Mouse (Mus musculus): ENCODE data around the gene Adarb2. TPM values are rescaled to one million over a fixed set of nuclear protein-coding genes. Genes with fewer than 3 reads are reported as not detected.

The Adarb2 gene
- total RNA-seq, 2 experiments from 2014 or later = not detected

DNA sequence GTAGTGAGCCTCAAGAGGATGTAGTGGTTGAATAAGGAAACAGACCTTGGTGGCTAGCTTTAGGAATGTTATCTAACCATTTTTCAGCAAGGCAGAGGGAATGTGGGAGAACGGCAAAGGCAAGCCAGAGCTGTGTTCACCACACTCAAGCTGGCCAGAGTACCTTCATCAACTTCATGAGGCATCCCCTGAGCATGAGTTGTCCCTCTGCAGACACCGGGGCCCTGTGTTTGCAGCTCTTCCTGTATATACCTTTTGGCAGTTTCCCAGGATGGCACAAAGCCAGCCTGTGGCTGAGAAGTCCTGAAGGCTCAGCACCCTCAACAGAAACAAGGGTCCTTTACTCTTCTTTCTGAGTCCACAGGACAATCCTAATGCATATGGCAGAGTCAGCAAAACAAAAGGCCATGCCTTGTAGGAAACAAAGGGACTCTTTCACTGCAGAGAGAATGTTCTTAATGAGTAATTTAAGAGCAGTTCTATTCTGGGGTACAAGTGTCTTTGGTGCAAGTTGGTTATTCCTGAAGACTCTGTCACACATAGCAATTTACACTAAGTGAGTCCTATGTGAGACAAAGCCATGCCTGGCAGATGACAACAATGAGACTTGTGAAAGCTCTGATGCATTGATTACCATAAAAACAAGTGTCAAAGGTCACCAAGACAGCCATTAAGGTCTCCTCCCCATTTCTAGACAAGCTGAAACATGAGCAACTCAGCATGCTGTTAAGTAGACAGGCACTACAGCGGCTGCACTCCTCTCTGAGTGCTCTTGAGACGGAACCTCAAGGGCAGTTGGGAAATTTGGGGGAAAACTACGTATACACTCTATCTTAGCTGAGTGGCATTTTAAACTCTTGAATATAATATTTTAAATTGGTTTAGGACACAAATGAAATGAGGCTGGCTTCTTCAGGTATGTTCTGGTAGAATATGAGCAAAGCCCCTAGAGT is 431.0 kb downstream of the Adarb2 start:
- ATAC-seq (replicated peaks; ENCODE audit: low FRiP score, poor library complexity, severe bottlenecking) = no peak

DNA sequence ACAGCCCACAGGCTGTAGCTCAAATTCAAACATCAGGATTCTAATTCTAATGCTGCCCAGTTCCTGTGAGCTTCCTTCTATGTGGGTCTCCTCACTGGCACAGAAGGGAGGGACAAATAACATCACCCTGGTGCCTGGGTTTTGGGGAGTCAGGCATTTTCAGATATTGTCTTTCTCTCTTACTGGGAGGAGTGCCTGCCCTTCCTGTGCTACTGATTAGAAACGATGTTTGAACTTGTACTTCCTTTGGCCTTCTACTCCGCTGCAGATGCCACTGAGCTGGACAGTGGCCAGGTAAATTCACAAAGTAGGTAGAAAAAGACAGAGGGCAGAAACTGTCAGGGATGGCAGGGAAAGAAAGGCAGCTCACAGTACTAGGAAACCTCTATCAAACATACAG is 439.4 kb downstream of the Adarb2 start:
- no peak for ATAC-seq (replicated peaks; ENCODE audit: low FRiP score, poor library complexity, severe bottlenecking)

DNA sequence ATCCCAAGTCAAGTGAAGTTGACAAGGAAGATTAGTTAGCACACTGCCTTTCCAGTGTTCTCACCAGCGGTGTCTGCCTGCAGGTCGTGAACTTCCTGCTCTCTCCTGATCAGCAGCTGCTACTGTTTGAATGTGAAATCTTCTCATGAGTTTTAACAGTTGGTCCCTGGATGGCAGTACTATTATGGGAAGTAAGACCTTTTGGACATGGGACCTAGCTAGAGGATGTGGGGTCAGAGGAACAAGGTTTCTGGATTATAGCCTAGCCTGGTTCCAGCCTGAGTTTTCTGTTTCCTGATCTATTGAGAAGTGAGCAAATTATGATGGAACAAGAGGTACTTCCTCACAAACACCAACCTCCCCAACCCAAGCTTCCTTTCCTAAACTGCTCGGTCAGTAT is 441.3 kb downstream of the Adarb2 start:
- ATAC-seq (replicated peaks; ENCODE audit: low FRiP score, poor library complexity, severe bottlenecking) = no peak

DNA sequence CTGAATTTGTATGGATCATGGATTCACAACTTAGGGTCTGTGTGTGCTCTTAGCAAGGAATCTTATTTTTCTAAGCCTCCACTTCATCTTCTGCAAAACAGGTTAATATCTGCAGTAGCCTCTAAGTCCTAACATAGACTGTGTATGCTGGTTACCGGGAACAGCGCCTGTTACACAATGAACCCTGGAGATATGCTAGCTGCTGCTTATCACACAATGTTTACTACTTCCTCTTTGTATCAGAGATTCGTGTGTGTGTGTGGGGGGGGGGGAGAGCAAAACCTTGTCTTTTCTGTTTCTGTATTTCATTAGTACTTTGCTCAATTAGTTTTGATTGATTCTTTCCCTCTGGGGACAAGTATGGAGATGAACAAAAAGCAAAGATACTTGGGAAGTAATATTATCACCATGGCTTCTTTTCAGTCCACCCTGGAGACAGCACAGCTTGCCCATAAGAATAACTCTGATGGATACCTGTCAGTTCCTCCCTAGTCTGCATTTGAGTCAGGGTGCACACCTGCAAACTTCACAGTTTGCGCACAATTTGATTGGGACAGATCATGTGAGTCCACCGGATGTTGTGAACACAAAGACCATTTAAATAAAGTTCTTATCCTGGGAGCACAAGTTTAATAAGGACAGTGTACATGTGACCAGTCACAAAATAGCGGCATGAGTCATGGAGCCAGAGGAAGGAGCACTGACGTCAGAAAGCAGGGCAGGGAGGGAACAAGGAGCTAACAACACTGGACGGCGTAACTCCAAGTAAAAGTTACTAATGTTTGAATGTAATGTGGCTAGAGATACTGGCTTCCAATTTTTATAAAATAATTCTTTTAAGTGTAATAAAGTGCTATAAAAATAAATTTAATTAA is 442.4 kb downstream of the Adarb2 start:
- ATAC-seq (replicated peaks; ENCODE audit: low FRiP score, poor library complexity, severe bottlenecking) = no peak

DNA sequence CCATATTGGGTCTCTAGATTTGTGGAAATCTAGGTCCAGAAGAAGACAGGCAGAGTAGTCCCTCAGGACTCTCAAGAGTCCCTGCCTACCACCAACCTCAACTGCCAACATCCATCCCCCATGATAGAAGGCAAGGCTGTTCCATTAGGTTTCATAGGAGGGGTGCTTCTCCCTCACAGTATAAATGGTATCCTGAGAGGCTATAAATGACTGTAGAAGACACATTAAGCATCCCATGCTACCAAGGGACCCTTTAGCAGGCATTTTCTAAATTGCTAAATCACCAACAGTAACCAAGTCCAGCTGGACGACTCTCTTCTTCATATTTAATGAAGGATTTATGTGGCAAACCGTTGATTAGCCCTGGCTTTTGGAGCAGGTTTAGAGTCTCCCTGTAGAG is 446.6 kb downstream of the Adarb2 start:
- no peak for ATAC-seq (replicated peaks; ENCODE audit: low FRiP score, poor library complexity, severe bottlenecking)

DNA sequence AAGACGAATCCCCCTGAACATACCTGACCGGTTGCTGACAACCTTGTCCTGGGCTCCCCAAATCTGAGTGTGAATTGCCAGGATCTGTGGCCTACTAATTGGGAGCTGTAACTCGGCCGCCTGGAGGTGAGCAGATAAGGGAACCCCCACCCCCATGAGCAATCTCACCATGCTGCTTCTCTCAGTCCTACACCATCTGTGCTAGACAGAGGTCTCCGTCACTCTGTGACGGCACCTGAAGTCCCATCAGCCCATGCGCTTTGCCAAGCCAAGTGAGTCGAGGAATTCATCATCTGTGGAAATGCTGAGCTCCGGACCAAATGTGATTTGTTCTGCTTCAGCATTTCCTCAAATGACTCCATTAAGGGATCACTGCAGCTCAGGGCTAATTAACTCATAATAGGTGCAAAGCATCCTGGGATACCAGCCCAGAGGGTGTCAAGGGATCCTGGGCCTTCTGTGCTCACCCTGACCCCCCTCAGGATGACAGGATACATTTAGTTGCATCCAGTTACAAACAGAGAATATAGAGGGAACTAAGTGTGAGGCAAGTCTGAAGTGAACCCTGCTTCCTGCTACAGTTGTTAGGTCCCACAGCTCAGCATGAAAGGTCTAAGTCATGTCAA is 462.1 kb downstream of the Adarb2 start:
- ATAC-seq (replicated peaks; ENCODE audit: low FRiP score, poor library complexity, severe bottlenecking) = no peak

DNA sequence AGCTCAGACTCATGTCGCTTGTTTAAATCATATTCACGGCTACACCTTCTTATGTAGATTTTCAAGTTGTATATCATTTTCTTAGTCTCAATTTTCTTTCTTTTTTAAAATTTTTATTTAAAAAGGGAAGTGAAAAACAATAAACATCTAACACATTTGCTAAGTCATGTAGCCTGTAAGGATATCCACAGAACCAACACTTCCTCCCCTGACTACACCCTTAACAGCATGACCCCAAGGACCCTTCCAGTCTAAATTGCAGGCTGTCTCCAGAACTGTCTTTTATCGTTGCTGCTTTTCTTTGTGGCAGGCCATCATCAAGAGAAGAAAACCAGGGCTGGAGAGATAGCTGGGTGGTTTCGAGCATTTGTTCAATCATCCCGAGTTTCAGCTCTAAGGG is 474.5 kb downstream of the Adarb2 start:
- no peak for ATAC-seq (replicated peaks; ENCODE audit: low FRiP score, poor library complexity, severe bottlenecking)

DNA sequence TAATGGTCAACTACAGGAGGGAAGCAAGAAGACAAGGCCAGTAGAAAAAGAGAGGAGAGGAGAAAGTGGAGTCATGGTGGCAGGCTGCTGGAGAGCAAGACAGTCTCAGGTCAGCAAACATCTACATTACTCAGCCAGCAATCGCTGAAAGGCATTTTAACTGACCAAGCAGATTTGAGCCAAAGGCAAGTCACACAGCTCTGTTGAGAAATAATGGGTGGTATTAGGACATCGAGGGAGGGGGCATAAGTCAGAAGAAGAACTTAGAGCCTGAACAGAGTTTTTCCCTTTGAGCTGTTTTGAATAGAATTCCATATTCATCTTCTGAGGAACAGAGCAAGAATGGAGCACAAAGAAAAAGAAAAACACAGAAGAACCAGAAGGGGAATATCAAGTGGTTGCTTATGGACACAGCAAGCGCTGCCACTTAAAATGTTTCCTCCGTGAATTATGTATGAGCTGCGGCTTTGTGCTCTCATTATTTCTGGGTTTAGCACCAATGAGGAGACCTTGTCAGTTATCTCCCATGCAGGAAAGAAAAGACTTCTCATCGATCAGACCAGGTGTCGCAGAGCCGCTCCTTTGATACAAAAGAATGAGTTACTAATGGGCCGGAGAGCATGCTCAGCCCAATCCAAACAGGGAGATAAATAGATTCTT is 477.9 kb downstream of the Adarb2 start:
- ATAC-seq (replicated peaks; ENCODE audit: low FRiP score, poor library complexity, severe bottlenecking) = no peak

DNA sequence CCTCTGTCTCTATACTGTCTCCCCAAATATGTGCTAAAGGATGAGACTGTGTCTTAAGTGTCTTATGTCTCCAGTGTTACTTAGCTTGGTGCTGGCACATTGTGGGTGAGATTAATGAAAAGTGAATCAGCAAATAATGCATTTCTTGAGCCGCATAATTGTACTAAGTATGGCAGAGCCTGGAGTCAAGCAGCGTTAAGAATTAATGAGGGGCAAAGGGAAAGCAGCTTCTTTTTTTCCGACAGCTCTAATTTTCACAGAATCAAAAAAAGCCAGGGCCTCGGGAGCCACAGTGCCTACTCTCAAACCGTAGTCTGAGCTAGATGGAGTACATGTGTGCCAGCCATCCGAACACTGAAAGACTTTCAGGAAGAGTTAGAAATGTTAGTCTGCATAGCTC is 488.8 kb downstream of the Adarb2 start:
- ATAC-seq (replicated peaks; ENCODE audit: low FRiP score, poor library complexity, severe bottlenecking) = no peak

DNA sequence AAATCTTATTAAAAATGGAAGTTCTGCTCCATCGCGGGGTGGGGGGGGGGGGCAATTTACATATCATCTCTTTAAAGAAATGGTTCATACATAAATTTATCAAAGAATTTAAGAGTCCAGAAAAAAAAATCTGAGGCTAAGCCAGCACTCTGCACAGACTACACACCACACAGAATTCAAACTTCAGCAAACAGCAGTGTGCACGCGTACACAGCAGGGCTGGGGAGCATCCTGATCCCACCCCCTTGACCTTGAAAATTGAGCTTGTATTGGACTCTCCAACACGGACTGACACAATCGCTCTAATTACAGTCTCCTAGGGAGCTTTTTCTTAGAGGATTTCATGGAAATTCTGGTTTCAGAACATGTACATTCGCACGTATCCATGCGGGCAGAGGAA is 490.1 kb downstream of the Adarb2 start:
- ATAC-seq (replicated peaks; ENCODE audit: low FRiP score, poor library complexity, severe bottlenecking) = no peak

DNA sequence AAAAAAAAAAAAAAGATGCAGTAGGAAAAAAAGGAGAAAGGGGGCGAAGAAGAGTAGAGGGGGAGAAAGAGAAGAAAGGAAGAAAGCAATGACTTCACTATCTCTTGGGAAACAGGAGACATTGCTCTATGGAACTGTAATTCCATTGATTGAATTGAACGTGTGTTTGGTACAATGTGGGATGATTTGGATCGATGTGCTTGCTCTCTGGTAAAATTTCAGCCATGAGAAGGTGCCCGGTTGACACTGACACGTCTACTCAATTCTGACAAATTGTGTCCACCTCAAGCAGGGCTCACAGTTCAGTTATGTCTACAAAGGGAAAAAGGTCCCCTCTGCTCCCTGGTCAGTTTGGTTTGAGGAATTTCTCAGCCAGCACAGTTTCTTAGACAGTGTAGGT is 495.8 kb downstream of the Adarb2 start:
- no peak for ATAC-seq (replicated peaks; ENCODE audit: low FRiP score, poor library complexity, severe bottlenecking)

DNA sequence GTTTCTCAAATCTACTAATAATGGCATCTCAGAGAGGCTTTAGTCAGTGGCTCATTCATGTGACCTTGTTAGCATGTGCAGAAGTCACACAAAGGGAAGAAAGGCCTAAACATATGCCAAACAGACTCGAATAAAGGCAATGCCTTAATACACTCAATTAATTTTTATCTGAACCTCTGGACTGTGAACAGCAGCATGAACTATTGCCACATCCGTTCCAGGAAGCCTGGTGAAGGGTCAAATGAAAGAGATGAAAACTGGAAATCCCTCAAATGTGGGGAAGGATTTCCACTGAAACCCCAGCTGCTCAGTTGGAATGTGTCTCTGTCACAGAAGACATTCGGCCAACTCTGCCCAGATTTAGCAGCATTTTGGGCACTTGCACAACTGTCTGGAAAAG is 497.2 kb downstream of the Adarb2 start:
- no peak for ATAC-seq (replicated peaks; ENCODE audit: low FRiP score, poor library complexity, severe bottlenecking)

DNA sequence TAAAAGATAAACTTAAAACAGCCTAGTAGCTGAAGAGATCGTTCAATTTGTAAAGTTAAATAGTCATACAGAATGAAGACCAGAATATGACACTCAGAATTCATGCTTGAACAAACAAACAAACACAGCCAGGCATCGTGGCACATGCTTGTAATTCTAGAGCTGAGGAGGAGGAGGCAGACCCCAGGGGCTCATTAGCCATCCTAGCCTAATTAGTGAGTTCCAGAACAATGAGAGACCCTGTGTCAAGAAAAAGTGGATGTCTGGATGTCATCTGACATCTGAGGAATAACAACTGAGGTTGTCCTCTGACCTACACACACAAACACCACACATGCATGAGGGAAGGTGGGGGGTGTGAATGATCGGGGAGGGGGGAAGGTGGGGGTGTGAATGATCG is 498.3 kb downstream of the Adarb2 start:
- no peak for ATAC-seq (replicated peaks; ENCODE audit: low FRiP score, poor library complexity, severe bottlenecking)

DNA sequence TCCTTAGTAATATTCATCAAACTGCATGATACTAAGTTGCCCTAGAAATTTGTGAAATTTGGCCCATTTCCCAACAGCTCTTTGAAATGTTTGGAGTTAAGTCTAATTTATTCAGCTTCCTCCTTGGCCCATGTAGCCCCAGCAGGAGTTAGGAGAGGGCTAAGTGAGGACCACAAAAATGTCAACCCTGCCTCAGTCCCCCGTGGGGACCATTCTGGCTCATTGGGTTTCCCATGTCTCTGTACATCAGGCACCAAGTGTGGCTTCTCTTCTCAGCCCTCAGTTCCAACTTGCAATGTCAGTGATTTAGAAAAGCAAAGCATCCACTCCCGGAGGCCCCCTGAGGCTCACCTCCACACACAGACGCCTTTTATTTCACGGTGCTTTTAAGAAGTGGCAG is 502.6 kb downstream of the Adarb2 start:
- no peak for ATAC-seq (replicated peaks; ENCODE audit: low FRiP score, poor library complexity, severe bottlenecking)

DNA sequence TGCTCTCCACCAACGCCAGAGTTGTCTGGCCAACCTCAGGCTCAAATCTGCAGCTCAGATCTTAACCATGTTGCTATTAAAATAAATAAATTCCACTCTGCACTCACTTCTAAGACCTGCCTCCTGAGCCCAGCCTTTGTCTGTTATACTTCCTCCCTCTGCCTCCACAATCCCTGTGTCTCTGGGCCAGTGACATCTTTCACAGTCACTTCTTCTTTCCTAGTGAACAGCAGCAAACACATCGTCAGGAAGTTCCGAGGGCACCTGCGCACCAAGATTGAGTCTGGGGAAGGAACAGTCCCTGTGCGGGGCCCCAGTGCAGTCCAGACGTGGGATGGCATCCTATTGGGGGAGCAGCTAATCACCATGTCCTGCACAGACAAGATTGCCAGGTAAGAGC is 510.7 kb downstream of the Adarb2 start:
- ATAC-seq (replicated peaks; ENCODE audit: low FRiP score, poor library complexity, severe bottlenecking) = no peak

DNA sequence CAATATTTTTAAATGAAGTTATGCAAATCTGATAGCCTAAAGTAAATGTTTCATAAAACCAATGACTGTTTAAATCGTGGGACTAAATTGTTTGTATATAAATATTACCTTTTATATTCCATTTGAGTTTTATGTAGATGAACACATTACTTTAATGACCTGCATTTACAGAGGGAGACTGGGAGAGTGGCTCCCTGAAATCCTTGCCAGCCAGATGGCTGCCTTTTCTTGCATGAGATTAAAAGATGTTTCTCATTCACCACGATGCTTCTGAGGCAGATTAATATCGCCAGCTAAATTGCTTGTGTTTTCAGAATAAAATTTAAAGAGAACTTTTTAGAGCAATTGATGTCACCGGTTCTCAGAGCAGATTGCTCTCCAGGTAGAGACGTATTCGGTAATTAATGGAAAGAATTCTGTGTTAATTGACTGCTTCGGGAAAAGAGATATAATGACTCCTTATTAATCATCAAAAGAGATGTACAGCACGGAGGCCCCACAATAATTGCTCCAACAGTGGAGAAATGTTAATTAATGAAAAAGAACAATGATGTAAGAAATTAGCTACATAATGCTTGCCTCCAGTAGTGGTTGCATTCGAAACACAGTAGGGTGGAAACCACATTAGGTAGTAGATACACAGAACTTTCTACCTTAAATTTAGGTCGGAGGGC is 527.4 kb downstream of the Adarb2 start:
- no peak for ATAC-seq (replicated peaks; ENCODE audit: low FRiP score, poor library complexity, severe bottlenecking)

DNA sequence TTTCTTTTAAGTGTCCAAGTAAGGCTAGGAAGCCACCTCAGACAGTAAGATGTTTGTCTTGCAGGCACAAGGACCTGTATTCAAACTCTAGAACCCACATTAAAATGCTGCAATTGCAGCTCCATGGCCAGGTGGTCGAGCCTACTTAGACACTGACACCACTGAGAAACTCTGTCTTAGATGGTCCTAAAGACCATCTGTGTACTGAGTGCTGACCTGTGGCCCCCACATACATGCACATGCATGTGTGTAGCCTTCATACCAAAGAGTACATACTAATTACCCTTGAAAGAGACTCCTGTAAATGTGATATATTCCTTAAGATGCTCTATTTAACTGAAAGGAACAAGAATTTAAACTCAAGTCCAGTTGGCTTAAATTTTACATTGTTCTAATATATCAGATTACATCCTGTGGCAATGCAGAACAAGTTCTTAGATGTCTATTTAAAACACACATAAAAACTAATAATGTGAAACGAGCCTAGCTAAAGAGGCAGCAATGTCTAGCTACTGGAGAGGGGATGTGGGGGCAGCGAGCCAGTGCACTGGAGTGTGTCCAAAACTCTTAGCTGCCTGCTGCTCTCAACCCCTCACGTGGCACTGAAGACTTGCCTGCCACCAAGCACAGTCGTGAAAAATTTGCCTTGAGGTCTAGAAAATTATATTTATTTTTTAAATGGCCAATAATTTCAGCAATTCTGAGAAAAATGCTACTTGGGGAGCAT is 534.6 kb downstream of the Adarb2 start:
- no peak for ATAC-seq (replicated peaks; ENCODE audit: low FRiP score, poor library complexity, severe bottlenecking)

DNA sequence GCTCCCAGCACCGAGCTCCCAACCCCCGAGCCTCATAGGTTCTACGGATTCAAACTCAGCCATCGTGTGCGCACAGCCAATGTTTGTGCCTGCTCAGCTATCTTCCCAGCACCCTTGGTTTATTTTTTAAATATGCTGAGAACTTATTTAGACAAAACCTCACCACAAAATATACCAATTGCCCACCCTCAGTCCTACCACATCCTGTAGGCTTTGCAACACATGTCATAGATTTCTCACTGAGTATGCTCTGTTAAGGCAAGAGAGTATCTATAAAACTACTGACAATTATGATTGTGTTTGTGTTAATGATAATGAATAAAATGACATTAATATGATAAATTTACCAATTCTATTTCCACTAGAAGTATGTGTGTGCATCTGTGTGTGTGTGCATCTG is 540.1 kb downstream of the Adarb2 start:
- ATAC-seq (replicated peaks; ENCODE audit: low FRiP score, poor library complexity, severe bottlenecking) = no peak

DNA sequence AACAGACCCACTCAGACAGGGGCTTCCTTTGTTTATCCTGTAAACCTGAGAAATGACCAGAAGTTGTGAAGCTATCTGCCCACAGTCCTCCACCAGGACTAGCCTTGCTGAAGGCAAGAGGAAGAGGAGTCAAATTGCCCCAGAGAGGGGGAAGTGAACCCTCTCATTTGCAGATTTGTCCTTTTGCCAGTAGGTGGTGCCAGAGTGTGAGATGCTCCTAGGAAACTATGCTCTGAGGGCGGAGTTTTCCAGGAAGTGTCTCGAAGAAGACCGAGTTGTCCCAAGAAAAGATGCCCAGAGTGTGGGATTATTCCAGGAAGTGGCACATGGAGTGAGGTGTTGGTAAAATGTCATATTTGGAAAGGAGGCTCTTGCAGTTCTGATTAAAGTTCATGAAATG is 541.9 kb downstream of the Adarb2 start:
- ATAC-seq (replicated peaks; ENCODE audit: low FRiP score, poor library complexity, severe bottlenecking) = no peak
